Mouse (Mus musculus) ES-E14 (cell line): ENCODE measurements at regions not wholly inside any gene's neighbourhood (a gene's known extent, or its start where the extent isn't known, plus 50 kb on each side); places are given as distances from the start of the nearest gene placed in this dataset.

Source experiments
- DNase-seq: peaks from one replicate; pipeline ENCODE4 v3.0.0-alpha.2; 2013; ENCODE audit warnings: low read depth, low spot score
- H3K27ac ChIP-seq: 2 replicates; pipeline ENCODE4 v1.5.1; 2012; ENCODE audit warnings: low read depth, mild to moderate bottlenecking, low read length, moderate library complexity, mixed read lengths; ENCODE audit not compliant: poor library complexity, insufficient read depth, severe bottlenecking
- H3K36me3 ChIP-seq: 2 replicates; pipeline ENCODE4 v1.6.1; 2012; ENCODE audit warnings: mild to moderate bottlenecking, low read length, moderate library complexity, mixed read lengths; ENCODE audit not compliant: control insufficient read depth, poor library complexity, insufficient read depth, severe bottlenecking
- H3K4me1 ChIP-seq, 2 experiments: fragments of 150-350 bp in 1 of 2; sonication (generic) in 1 of 2; 2 replicates each; pipeline ENCODE4 v1.6.1; 2012; ENCODE audit warnings: low read length in 2 of 2, mild to moderate bottlenecking in 1 of 2, mixed read lengths in 1 of 2; ENCODE audit not compliant: control insufficient read depth in 2 of 2, insufficient read depth in 2 of 2, poor library complexity in 1 of 2
- H3K4me3 ChIP-seq, 2 experiments: fragments of 150-350 bp in 1 of 2; sonication (generic) in 1 of 2; 2 replicates each; pipeline ENCODE4 v1.5.1; 2012; ENCODE audit warnings: low read length in 2 of 2, low read depth in 1 of 2, mild to moderate bottlenecking in 1 of 2, mixed read lengths in 1 of 2; ENCODE audit not compliant: insufficient read depth in 1 of 2, poor library complexity in 1 of 2, severe bottlenecking in 1 of 2
- H3K9ac ChIP-seq: 2 replicates; pipeline ENCODE4 v1.6.1; 2012; ENCODE audit warnings: low read depth, mild to moderate bottlenecking, low read length, mixed read lengths; ENCODE audit not compliant: poor library complexity, insufficient read depth, severe bottlenecking
- H3K9me3 ChIP-seq: fragments of 150-350 bp; sonication (generic); 2 replicates; pipeline ENCODE4 v1.6.1; 2012; ENCODE audit warnings: low read depth, mild to moderate bottlenecking, low read length; ENCODE audit not compliant: control insufficient read depth, insufficient read depth
- CHD2 ChIP-seq: IDR thresholded peaks from 2 replicates; pipeline ENCODE4 v1.6.1; 2014; ENCODE audit warnings: mild to moderate bottlenecking, low read depth, low read length, inconsistent platforms
- HCFC1 ChIP-seq: IDR thresholded peaks from 2 replicates; pipeline ENCODE4 v1.6.1; 2012; ENCODE audit warnings: low read length, inconsistent platforms, borderline replicate concordance; ENCODE audit not compliant: insufficient read depth
- MAFK ChIP-seq: IDR thresholded peaks from 2 replicates; pipeline ENCODE4 v1.6.1; 2014; ENCODE audit warnings: mild to moderate bottlenecking, low read depth, low read length, inconsistent platforms; ENCODE audit not compliant: insufficient read depth
- ZC3H11A ChIP-seq: IDR thresholded peaks from 2 replicates; pipeline ENCODE4 v1.6.1; 2012; ENCODE audit warnings: low read depth, mild to moderate bottlenecking, inconsistent platforms, low read length, borderline replicate concordance
- ZNF384 ChIP-seq: IDR thresholded peaks from 2 replicates; pipeline ENCODE4 v1.6.1; 2012; ENCODE audit warnings: low read depth, low read length, inconsistent platforms
- in situ Hi-C, 2 experiments: fragments of 600-800 bp; cut with MboI; formaldehyde crosslinking; loops; one replicate each; pipeline ENCODE4 v1.15.1; 2025; ENCODE audit warnings: low sequenced_read_pairs in 2 of 2, inconsistent platforms in 1 of 2; ENCODE audit not compliant: unreplicated experiment in 2 of 2

DNA sequence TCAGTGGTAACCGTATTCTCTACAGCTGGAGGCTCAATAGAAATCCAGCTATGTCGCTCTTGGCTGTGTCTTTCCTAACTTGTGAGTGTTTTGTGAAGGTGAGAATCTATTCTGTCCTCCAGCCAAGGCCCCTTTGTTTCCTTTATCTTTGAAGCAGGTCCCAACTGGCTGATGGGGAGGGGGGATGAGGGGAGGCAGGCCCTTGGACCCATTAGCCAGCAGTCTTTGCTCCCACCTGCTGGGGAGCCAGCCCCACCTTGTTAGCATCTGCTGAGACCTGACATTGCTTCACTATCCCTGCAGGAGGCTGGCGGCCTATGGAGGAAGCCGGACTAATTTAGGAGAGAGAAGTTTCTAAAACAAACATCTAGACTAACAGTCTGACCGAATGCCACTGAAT is 55.0 kb upstream of the Gm3045 start:
- TF ChIP-seq ZNF384 (no peak), CHD2 (no peak), HCFC1 (no peak), MAFK (no peak), ZC3H11A (no peak)
- peak; percentile 50 for DNase-seq
- Histone ChIP-seq H3K9ac (no peak overlapping the region), H3K36me3 (no peaks in the 10 kb centered on the region), H3K4me3 (no peak overlapping the region), H3K9me3 (no peaks in the 10 kb centered on the region), H3K4me1 (peaks cover 0 to 5% of the 10 kb centered on the region in 2 experiments; a peak in 1 of 4 replicates), H3K27ac (no peak overlapping the region)
- in situ Hi-C loops, result no loop called here

DNA sequence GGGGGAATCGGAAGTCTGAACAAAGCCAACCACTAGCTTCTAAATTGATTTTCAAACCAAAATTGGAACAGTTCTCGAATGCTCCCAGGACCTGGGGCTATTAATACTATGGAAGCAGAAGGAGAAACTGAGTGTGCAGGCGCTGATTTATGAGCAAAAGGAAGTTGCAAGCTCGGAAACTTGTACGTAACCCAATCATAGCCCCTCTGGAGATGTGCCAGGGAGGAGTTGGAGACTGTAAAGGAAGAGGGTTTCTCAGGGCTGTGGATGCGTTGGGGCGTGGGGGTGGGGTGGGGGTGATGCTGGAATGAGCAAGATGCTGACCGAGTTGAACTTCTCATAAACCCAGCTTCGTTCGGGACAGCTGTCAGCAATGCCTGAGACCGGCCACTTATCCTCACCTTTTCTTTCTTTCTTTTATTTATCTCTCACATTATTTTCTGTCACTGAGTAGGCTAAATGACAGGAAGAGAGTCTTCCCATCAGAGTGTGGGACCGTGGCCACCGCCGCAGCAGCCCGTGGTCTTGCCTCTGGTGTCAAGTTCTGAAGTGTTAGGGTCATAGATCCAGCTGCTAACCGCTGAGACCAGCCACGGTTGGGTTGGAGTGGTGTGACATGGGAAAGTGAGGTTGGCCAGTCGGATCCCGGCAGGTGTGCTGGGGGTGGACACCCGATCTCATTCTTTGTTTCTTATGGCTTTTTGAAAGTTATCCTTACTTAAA is 54.2 kb upstream of the Gm3045 start:
- in situ Hi-C loops, result no loop called here
- Histone ChIP-seq H3K4me1 (peaks cover 0 to 5% of the 10 kb centered on the region in 2 experiments; a peak in 1 of 4 replicates), H3K36me3 (no peaks in the 10 kb centered on the region), H3K9me3 (no peaks in the 10 kb centered on the region), H3K9ac (no peak overlapping the region), H3K4me3 (no peak overlapping the region), H3K27ac (no peak overlapping the region)
- no peak for DNase-seq
- TF ChIP-seq MAFK (no peak), ZNF384 (no peak), HCFC1 (no peak), CHD2 (no peak), ZC3H11A (no peak)

DNA sequence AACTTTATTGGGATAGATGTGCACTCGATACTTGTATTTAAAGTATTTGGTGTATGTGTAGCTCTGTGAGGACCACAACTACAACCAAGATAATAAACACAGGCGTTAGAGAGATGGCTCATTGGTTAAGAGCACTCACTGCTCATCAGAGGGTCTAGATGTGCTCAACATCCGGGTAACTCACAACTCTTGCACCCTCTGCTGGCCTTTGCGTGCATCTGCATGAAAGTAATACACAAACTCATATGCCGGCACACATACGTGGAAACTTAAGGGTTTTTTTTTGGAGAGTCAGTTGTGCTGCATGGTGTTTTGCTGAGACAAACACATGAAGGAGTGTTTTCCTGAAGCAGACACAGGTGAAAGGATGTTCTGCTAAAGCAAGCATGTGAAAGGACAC is 53.7 kb upstream of the Gm3045 start:
- H3K9me3 ChIP-seq, result no peaks in the 10 kb centered on the region
- TF ChIP-seq ZNF384 (no peak), ZC3H11A (no peak), MAFK (no peak), HCFC1 (no peak), CHD2 (no peak)
- H3K27ac ChIP-seq, result no peak overlapping the region
- H3K4me1 ChIP-seq, result peaks cover 0 to 5% of the 10 kb centered on the region in 2 experiments; a peak in 1 of 4 replicates
- H3K9ac ChIP-seq, result no peak overlapping the region
- peak; percentile 30 for DNase-seq
- no peak overlapping the region for H3K4me3 ChIP-seq
- H3K36me3 ChIP-seq, result no peaks in the 10 kb centered on the region
- in situ Hi-C loops, result no loop called here
